Mouse (Mus musculus) embryonic facial prominence, embryonic 10.5 days (tissue): ENCODE measurements at regions not wholly inside any gene's neighbourhood (a gene's known extent, or its start where the extent isn't known, plus 50 kb on each side); places are given as distances from the start of the nearest gene placed in this dataset.

Experiments
- DNase-seq: peaks from one replicate; pipeline ENCODE4 v3.0.0-alpha.2; 2017; ENCODE audit warnings: low spot score
- H3K27ac ChIP-seq: fragments of 300-500 bp; sonication (generic); replicated peaks from 2 replicates; pipeline ENCODE4 v1.5.1; 2016; ENCODE audit warnings: mild to moderate bottlenecking
- H3K27me3 ChIP-seq: fragments of 300-500 bp; sonication (generic); replicated peaks from 2 replicates; pipeline ENCODE4 v1.6.1; 2016; ENCODE audit warnings: low read depth, mild to moderate bottlenecking; ENCODE audit not compliant: poor library complexity, severe bottlenecking
- H3K36me3 ChIP-seq: fragments of 300-500 bp; sonication (generic); replicated peaks from 2 replicates; pipeline ENCODE4 v1.6.1; 2016; ENCODE audit warnings: mild to moderate bottlenecking, moderate library complexity
- H3K4me1 ChIP-seq: fragments of 300-500 bp; sonication (generic); 2 replicates; pipeline ENCODE4 v1.6.1; 2016
- H3K4me3 ChIP-seq: fragments of 300-500 bp; sonication (generic); 2 replicates; pipeline ENCODE4 v1.5.1; 2016; ENCODE audit warnings: mild to moderate bottlenecking, moderate library complexity
- H3K9me3 ChIP-seq: fragments of 300-500 bp; sonication (generic); 2 replicates; pipeline ENCODE4 v1.6.1; 2016; ENCODE audit warnings: mild to moderate bottlenecking
- WGBS: fragments of 180-500 bp; shearing (Covaris S2); methylation state at CpG from one replicate; pipeline ENCODE4 v1.1.7; 2016; 5-methylcytosine and 5-hydroxymethylcytosine counted together

DNA sequence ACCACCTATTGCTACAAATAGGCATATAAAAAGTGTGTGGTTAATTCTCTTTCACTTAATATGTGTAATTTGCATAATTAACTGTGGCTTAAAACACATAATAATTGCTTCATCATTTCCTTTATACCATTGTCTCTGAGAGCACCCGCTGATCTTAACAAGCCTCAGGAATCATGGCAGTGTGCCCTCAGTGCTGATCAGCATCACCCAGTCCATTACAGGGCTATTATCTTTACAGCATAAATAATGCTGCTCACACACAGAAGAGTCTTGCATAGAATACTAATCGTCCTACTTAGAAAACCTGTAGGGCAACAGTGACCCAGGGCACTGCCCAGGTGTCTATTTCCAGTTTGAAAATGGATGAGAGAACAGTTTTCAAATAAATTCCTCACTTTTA is 102.4 kb downstream of the Gm597 start:
- peaks cover 3% of the 10 kb centered on the region; the same call in 1 of the 2 replicates for H3K4me1 ChIP-seq
- H3K27me3 ChIP-seq = no peaks in the 10 kb centered on the region
- WGBS = 81% methylated on average over 2 of the region's 2 CpGs
- DNase-seq = no peak
- H3K4me3 ChIP-seq = no peak overlapping the region
- H3K9me3 ChIP-seq = no peaks in the 10 kb centered on the region
- H3K36me3 ChIP-seq = no peaks in the 10 kb centered on the region
- H3K27ac ChIP-seq = no peak overlapping the region

DNA sequence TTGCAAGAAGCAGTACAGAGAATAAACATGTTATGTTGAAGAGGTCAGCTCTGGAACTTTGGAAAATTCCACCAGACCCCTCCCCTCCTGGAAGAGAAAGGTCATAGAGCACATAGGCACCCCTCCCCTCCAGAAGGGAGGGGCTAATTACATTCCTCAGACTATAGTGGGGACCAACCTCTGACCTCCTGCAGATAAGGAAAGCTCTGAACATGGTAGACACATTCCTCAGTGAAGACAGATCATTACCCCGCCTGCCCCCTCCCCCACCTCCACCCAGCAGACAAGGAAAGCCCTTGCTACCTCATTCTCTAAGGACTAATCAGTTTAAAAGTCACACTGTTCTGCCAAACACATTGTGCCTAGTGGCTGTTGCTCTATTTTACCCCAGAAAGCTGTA is 104.7 kb downstream of the Gm597 start:
- H3K9me3 ChIP-seq = no peaks in the 10 kb centered on the region
- WGBS = 46% methylated on average over 1 of the region's 1 CpGs
- no peak overlapping the region for H3K27ac ChIP-seq
- DNase-seq = peak; percentile 9
- no peaks in the 10 kb centered on the region for H3K27me3 ChIP-seq
- H3K4me1 ChIP-seq = peaks cover 3% of the 10 kb centered on the region; the same call in 1 of the 2 replicates
- no peak overlapping the region for H3K4me3 ChIP-seq
- no peaks in the 10 kb centered on the region for H3K36me3 ChIP-seq

DNA sequence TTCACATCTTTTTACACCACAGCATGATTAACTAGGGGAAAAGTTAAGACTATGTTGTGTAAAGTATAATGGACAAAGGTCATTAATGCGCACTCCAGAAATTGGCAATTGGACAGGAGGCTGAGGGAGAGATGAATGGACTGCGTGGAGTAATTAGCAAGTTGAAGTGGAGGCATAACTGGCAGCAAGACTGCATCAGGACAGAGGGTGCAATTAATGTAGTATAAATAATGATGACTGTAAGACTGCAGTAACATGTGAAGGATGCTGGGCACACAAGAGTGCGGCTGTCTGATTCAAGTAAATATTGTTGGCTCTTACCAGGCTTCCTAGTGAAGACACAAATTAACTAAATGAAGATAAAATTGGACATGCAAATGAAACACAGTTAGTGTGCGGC is 139.2 kb downstream of the Gm597 start:
- 92% methylated on average over 4 of the region's 4 CpGs for WGBS
- Histone ChIP-seq H3K27ac (no peak overlapping the region), H3K9me3 (no peaks in the 10 kb centered on the region), H3K4me3 (no peak overlapping the region), H3K36me3 (no peaks in the 10 kb centered on the region), H3K4me1 (no peaks in the 10 kb centered on the region), H3K27me3 (no peaks in the 10 kb centered on the region)
- no peak for DNase-seq

DNA sequence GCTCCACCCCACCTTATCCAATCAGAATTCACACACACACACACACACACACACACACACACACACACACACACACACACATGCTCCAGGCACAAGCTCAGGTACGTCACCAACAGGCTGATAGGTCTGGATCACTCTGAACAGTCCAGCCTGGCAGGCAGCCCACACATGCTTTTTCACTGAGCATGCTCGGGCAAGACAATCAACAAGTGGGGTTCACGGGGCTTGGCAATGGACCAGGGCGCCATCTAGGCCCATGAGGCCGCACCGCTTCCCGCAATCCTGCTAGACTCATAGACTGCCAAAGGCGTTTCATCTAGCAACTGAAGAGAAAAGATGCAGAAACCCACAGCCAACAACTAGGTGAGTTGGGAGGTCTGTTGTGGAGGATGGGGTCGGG is 157.3 kb downstream of the Gm597 start:
- H3K4me1 ChIP-seq = no peaks in the 10 kb centered on the region
- 93% methylated on average over 9 of the region's 9 CpGs for WGBS
- no peak overlapping the region for H3K4me3 ChIP-seq
- no peaks in the 10 kb centered on the region for H3K36me3 ChIP-seq
- H3K27me3 ChIP-seq = no peaks in the 10 kb centered on the region
- no peak for DNase-seq
- no peaks in the 10 kb centered on the region for H3K9me3 ChIP-seq
- no peak overlapping the region for H3K27ac ChIP-seq

DNA sequence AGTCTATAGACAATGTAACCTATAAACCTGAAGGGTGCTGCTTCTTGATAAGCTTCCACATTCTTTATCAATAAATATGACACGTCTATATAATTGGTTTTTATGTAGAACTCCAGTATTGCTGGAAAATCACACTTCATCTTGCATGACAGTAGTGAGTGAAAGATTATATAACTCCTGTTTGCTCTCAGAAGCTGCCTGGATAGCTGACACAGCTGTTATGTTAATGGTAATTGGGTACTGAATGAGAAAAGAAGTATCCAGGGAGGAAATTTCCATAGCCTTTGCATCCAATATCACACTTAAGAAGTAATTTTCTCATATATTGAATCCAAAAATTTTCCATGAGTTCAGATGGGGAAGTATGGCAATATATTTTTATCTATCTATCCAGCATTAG is 177.7 kb downstream of the Gm597 start:
- H3K9me3 ChIP-seq = no peaks in the 10 kb centered on the region
- H3K27ac ChIP-seq = no peak overlapping the region
- 76% methylated on average over 1 of the region's 1 CpGs for WGBS
- no peak for DNase-seq
- H3K36me3 ChIP-seq = no peaks in the 10 kb centered on the region
- no peak overlapping the region for H3K4me3 ChIP-seq
- no peaks in the 10 kb centered on the region for H3K27me3 ChIP-seq
- H3K4me1 ChIP-seq = no peaks in the 10 kb centered on the region

DNA sequence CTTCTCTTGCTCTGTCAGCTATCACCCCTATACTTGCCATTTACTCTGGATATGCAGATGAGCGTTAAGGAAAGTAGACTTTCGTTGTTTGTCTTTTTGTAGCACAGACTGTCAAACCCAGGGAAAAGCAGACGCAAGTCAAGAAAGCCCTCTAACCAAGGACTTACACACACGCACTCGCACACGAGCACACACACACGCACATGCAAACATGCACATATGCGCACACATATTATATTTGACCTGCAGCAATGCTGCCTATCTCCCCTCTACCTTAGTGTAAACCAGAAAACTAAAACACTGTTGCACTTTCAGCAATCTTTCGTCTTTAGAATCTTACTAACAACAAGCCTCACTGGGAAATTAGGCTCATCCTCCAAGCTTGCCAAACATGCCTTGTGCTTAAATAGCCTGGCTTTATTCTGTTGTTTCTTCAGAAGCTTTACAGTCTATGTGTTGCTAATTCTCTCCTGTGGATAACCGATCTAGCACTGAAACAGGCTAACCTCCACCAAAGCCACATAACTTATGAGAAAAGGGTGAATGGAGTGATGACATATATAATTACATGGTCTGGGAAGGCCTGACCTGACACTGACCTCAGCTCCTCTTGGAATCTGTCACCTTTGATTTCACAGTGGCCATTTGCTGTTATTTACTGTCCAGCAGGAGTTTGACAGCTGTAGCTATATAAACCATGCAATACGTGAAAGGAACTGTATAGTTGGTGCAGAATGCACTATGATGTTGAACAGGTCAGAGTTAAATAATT is 214.5 kb downstream of the Gm597 start:
- Histone ChIP-seq H3K4me3 (no peak overlapping the region), H3K36me3 (no peaks in the 10 kb centered on the region), H3K9me3 (no peaks in the 10 kb centered on the region), H3K27me3 (no peaks in the 10 kb centered on the region), H3K27ac (no peak overlapping the region), H3K4me1 (peaks cover 3% of the 10 kb centered on the region; the same call in 1 of the 2 replicates)
- WGBS = 84% methylated on average over 11 of the region's 11 CpGs
- DNase-seq = no peak

DNA sequence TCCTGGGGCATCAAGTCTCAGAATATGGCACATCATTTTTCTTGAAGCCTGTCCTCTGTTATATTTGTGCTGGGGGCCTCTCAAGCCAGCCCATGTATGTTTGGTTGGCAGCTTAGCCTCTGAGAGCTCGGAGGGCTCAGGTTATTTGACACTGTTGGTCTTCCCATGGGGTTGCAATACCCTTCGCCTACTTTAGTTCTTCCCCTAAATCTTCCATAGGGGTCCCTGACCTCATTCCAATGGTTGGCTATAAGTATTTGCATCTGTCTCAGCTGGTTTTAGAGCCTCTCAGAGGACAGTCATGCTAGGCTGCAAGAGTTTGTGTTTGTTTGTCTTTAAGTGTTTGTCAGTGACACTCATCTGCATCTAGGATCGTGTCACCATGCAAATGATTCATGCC is 216.2 kb downstream of the Gm597 start:
- Histone ChIP-seq H3K36me3 (no peaks in the 10 kb centered on the region), H3K4me1 (peaks cover 3% of the 10 kb centered on the region; the same call in 1 of the 2 replicates), H3K27me3 (no peaks in the 10 kb centered on the region), H3K4me3 (no peak overlapping the region), H3K9me3 (no peaks in the 10 kb centered on the region), H3K27ac (no peak overlapping the region)
- no peak for DNase-seq
- WGBS = 64% methylated on average over 3 of the region's 3 CpGs
